Mouse (Mus musculus): ENCODE data around the gene Nupr1. TPM values are rescaled to one million over a fixed set of nuclear protein-coding genes. Genes with fewer than 3 reads are reported as not detected.

The Nupr1 gene
- total and polyA plus RNA-seq, 3 experiments: 1.8 to 11.0 TPM; not detected in 1

DNA sequence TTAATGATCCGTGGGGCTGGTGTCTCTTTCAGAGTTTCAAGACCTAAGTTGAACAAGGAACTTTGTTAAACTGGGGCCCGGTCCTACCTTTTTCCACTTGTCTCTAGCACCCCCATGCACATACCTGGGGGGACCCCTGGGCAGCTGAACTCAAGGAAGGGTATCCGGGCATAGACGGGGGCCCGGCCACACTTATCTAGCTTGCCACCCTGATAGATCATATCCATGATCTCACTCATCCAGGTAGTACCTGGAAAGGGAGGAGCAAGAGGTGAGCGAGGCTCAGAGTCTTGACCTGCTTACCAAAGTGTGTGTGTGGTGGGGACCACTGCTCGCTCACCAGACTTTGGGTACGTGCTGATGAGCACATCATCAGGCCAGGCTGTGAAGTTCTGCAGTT lies 44.4 kb upstream of the Nupr1 start:
- no peak for DNase-seq (ENCODE audit: low read depth, low spot score)
- no peaks in the 10 kb centered on the region for H3K4me1 ChIP-seq (ENCODE audit: control insufficient read depth in 1 of 2, insufficient read depth in 2 of 2, low read length in 2 of 2)
- no peaks in the 10 kb centered on the region for H3K9me3 ChIP-seq (replicated peaks; ENCODE audit: insufficient read depth, low read length)
- H3K9ac ChIP-seq (ENCODE audit: control insufficient read depth, low read depth, low read length, poor library complexity, severe bottlenecking): no peak overlapping the region
- no peak overlapping the region for H3K4me3 ChIP-seq (ENCODE audit: control insufficient read depth in 1 of 2, insufficient read depth in 1 of 2, low read depth in 2 of 2, low read length in 2 of 2)
- TF ChIP-seq GABPA (IDR thresholded peaks at IDR 0.05; ENCODE audit: low read depth, low read length): no peak
- no peak for TF ChIP-seq TAL1 (IDR thresholded peaks at IDR 0.05; ENCODE audit: low read length)
- no peak for TF ChIP-seq JUND (IDR thresholded peaks at IDR 0.05; ENCODE audit: low read depth, low read length)
- TF ChIP-seq BHLHE40 (IDR thresholded peaks at IDR 0.05; ENCODE audit: borderline replicate concordance, low read depth, low read length): no peak
- TF ChIP-seq RCOR1 (IDR thresholded peaks at IDR 0.05; ENCODE audit: low read depth, low read length): no peak
- no peak for TF ChIP-seq ELF1 (IDR thresholded peaks at IDR 0.05; ENCODE audit: low read depth, low read length)
- TF ChIP-seq CHD2 (IDR thresholded peaks at IDR 0.05; ENCODE audit: low read length): no peak
- no peak for TF ChIP-seq TBP (IDR thresholded peaks at IDR 0.05; ENCODE audit: low read depth, low read length)
- TF ChIP-seq EP300 (IDR thresholded peaks at IDR 0.05; ENCODE audit: low read depth in 1 of 2, low read length in 2 of 2): no peak
- TF ChIP-seq SMC3 (IDR thresholded peaks at IDR 0.05; ENCODE audit: low read depth, low read length): no peak
- TF ChIP-seq MXI1 (IDR thresholded peaks at IDR 0.05; ENCODE audit: low read depth, low read length): no peak
- TF ChIP-seq NELFE (IDR thresholded peaks at IDR 0.05; ENCODE audit: low read depth, low read length): no peak
- no peaks in the 10 kb centered on the region for H3K79me2 ChIP-seq (ENCODE audit: control insufficient read depth, insufficient read depth, low read length, poor library complexity)
- no peak overlapping the region for H3K27ac ChIP-seq (ENCODE audit: control insufficient read depth, low read depth, low read length)
- no peaks in the 10 kb centered on the region for H3K27me3 ChIP-seq (ENCODE audit: control insufficient read depth in 1 of 2, insufficient read depth in 2 of 2, low read length in 2 of 2)
- H3K36me3 ChIP-seq (ENCODE audit: control insufficient read depth in 1 of 2, insufficient read depth in 2 of 2, low read length in 2 of 2): no peaks in the 10 kb centered on the region; a peak in 1 of 4 replicates

DNA sequence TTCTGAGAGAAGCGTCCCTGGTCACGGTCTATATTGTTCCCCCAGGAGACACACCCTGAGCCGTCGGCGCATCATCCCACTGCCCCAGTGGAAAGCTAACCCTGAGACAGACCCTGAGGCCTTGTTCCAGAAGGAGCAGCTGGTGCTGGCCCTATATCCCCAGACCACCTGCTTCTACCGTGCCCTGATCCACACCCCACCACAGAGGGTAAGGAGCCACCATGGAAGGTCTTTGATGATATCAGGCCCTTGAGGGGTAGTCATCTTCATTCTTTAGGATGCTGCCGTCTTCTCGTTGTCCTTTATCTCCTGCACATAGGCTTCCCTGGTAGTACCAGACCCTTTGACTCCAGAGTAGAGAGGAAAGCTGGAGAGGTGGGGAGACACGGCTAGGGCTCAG lies 41.5 kb upstream of the Nupr1 start:
- no peak for DNase-seq (ENCODE audit: low read depth, low spot score)

More for the DNA sequence above, 41.5 kb upstream of the Nupr1 start:
- no peaks in the 10 kb centered on the region for H3K79me2 ChIP-seq (ENCODE audit: control insufficient read depth, insufficient read depth, low read length, poor library complexity)
- no peaks in the 10 kb centered on the region for H3K27me3 ChIP-seq (ENCODE audit: control insufficient read depth in 1 of 2, insufficient read depth in 2 of 2, low read length in 2 of 2)
- H3K9ac ChIP-seq (ENCODE audit: control insufficient read depth, low read depth, low read length, poor library complexity, severe bottlenecking): no peak overlapping the region
- no peaks in the 10 kb centered on the region for H3K9me3 ChIP-seq (replicated peaks; ENCODE audit: insufficient read depth, low read length)
- H3K4me3 ChIP-seq (ENCODE audit: control insufficient read depth in 1 of 2, insufficient read depth in 1 of 2, low read depth in 2 of 2, low read length in 2 of 2): no peak overlapping the region
- TF ChIP-seq ZMIZ1 (IDR thresholded peaks at IDR 0.05; ENCODE audit: low read depth, low read length): no peak
- no peak for TF ChIP-seq SIN3A (IDR thresholded peaks at IDR 0.05; ENCODE audit: low read length)
- TF ChIP-seq EP300 (IDR thresholded peaks at IDR 0.05; ENCODE audit: low read depth in 1 of 2, low read length in 2 of 2): no peak
- TF ChIP-seq NELFE (IDR thresholded peaks at IDR 0.05; ENCODE audit: low read depth, low read length): no peak
- TF ChIP-seq MAZ (IDR thresholded peaks at IDR 0.05; ENCODE audit: low read depth, low read length): no peak
- no peak for TF ChIP-seq NRF1 (IDR thresholded peaks at IDR 0.05; ENCODE audit: insufficient read depth, low read depth, low read length, poor library complexity, severe bottlenecking)
- no peak for TF ChIP-seq POLR2AphosphoS2 (IDR thresholded peaks at IDR 0.05; ENCODE audit: low read length)
- TF ChIP-seq MAX (IDR thresholded peaks at IDR 0.05; ENCODE audit: low read length): no peak
- TF ChIP-seq USF2 (IDR thresholded peaks at IDR 0.05; ENCODE audit: borderline replicate concordance in 1 of 2, insufficient read depth in 1 of 2, low read depth in 1 of 2, low read length in 2 of 2): no peak
- TF ChIP-seq TCF12 (IDR thresholded peaks at IDR 0.05; ENCODE audit: low read depth, low read length): no peak
- no peak for TF ChIP-seq UBTF (IDR thresholded peaks at IDR 0.05; ENCODE audit: borderline replicate concordance, insufficient read depth, low read depth, low read length)
- TF ChIP-seq MYB (IDR thresholded peaks at IDR 0.05; ENCODE audit: low read depth, low read length): no peak
- no peak for TF ChIP-seq TBP (IDR thresholded peaks at IDR 0.05; ENCODE audit: low read depth, low read length)
- TF ChIP-seq KAT2A (conservative IDR thresholded peaks at IDR 0.05; ENCODE audit: low read depth, low read length): no peak
- no peak for TF ChIP-seq SMC3 (IDR thresholded peaks at IDR 0.05; ENCODE audit: low read depth, low read length)
- no peak for TF ChIP-seq RCOR1 (IDR thresholded peaks at IDR 0.05; ENCODE audit: low read depth, low read length)
- no peak for TF ChIP-seq POLR2AphosphoS5 (IDR thresholded peaks at IDR 0.05; ENCODE audit: borderline replicate concordance, low read depth, low read length)
- no peak for TF ChIP-seq ETS1 (IDR thresholded peaks at IDR 0.05; ENCODE audit: low read depth, low read length)
- no peak for TF ChIP-seq CHD2 (IDR thresholded peaks at IDR 0.05; ENCODE audit: low read length)
- peaks cover 0 to 5% of the 10 kb centered on the region in 2 experiments; a peak in 2 of 4 replicates for H3K36me3 ChIP-seq (ENCODE audit: control insufficient read depth in 1 of 2, insufficient read depth in 2 of 2, low read length in 2 of 2)
- no peak overlapping the region for H3K27ac ChIP-seq (ENCODE audit: control insufficient read depth, low read depth, low read length)
- no peaks in the 10 kb centered on the region for H3K4me1 ChIP-seq (ENCODE audit: control insufficient read depth in 1 of 2, insufficient read depth in 2 of 2, low read length in 2 of 2)

All from MEL (cell line).